Mouse (Mus musculus): ENCODE data around the gene Srcin1.

The Srcin1 gene

DNA sequence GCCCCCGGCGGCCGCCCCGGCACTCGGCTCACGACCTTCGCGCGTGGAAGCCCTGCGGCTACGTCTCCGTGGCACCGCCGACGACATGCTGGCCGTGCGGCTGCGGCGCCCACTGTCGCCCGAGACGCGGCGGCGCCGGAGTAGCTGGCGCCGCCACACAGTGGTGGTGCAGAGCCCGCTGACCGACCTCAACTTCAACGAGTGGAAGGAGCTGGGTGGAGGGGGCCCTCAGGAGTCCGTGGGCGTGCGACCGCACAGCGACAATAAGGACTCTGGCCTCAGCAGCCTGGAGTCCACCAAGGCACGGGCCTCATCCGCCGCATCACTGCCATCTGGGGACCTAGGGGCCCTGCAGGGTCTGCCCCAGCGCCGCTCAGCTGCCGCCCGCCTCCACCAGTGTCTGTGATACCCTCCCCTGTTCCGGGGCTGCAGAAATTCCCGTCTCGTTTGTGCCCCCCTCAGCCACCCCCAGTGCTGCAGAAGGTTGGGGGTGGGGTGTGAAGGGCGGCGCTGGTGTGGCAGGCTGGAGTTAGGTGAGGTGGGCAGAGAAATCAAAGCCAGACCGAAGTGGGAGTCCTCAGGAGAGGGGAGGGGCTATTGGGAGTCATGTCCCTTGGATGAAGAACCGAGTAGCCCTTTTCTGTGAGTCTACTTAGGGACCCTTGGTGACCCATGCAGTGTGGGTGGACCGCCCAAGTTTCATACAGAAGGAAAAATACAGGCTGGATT, 75.1 kb downstream of the Srcin1 start:
- DNase-seq, result no peak

DNA sequence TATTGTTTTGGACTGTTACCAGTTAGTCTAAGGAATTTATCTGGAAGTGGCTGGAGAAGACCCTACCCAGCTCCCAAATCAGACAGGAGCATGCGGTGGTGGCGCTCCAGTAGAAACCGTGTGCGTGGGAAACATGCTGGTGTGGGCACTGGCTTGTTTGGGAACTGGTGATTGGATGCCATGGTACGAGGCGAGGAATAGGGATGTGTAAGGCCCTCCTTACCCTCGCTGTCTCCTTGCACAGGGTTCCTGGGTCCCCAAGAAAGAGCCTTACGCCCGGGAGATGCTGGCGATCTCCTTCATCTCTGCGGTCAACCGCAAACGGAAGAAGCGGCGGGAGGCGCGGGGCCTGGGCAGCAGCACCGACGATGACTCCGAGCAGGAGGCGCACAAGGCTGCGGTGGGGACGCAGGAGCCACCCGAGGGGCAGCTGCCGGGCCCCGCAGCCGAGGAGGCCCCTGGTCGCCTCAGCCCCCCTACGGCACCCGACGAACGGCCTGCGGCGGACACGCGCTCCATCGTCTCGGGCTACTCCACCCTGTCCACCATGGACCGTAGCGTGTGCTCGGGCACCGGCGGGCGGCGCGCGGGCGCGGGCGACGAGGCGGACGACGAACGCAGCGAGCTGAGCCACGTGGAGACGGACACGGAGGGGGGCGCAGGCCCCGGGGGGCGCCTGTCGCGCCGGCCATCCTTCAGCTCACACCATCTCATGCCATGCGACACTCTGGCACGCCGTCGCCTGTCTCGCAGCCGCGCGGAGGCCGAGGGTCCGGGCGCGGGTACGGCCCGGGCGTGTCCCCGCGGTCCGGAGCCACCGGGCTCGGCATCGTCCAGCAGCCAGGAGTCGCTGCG, 75.9 kb downstream of the Srcin1 start, which contains the start of gene 4933428G20Rik:
Gene 4933428G20Rik, minus strand, starts transcription at position 476 of the 855 bp plus-strand sequence.
- DNase-seq, result no peak

DNA sequence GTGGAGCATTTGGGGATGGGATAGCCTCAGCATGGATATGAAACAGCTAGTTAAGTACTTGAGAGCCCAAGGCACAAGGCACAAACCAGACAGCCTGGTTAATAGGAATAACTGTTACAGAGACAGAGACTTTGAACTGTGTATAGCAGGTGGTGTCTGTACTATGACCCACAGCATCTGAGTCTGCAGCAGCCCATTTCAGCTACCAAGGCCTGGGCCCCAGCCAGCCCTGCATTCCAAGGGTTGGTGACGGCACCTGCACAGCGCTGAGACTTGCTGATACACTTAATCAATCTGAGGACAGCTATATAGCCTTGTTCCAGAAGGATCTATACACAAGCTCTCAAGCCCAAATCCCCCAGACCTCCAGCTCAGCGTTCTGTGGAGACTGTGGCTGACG, 78.4 kb downstream of the Srcin1 start:
- no peak for DNase-seq

DNA sequence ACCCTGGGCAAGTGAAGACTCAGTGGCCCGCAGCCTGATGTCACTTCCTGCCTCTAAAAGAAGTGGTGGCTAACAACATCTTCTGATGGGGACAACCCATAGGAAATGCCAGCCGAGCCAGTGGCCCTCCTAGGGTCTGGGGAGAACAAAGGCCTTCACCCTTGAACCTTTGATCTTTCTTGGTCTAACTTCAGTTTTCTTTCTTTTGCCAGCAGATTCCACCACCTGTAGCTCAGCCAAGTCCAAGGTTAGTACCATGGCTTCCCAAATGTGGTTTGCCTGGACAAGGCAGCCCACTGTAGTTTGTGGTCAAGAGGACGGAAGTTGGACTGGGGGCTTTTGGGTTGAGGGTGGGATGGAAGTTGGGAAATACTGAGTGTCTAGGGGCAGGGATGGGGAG, 83.2 kb downstream of the Srcin1 start:
- DNase-seq, result no peak

DNA sequence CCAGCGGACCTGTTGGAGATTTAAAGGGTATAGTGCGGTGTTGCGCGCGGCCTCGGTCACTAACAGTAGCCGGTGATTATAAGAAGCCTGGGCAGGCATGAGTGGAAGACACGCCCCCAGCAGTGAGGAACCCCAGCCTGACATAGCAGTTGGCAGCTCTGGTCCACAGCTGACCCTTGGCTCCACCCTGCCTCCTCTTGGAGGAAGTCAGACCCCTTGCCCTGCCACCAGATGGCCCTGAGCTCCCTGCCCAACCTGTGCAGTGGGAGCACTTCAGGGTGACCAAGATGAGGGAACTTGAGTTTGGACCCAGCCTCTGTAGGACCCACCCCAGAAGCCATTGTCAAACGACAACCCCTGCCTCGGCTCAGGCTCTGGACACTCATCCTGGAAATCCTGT, 84.3 kb downstream of the Srcin1 start:
- no peak for DNase-seq

DNA sequence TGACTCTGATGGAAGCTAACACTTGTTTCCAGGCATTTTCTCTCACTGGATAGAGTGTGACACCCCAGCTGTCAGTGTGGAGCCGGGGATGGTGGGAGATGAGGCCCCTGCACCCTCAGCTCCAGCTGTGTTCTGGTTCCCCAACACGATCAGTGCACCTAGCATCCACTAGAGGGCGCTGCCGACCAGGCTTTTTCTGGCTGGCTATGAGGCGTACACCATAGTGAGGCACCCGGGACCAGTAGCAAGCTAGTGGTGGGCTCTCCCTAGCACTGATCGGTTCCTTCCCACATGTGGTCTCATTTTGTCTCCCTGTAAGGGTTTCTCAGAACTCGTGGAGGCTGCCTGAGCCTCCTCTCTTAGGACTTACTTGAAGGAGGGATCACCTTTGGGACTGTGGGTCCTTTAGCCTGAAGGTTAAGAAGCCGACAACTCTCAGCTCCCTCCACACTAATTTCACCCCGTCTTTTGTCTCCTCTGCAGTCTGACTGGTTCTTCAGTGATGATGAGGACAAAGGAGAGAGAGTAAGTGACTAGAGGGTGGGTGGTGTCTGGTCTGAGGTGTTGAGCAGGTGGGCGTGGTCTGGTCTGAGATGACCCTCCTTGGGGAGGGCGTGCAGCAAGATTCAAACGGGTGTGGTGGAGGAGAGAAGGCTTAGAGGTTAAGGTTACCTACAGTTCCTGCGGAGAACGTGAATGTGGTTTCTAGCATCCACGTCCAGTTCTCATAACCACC, 86.2 kb downstream of the Srcin1 start:
- DNase-seq, result peak; percentile 79 to 82

DNA sequence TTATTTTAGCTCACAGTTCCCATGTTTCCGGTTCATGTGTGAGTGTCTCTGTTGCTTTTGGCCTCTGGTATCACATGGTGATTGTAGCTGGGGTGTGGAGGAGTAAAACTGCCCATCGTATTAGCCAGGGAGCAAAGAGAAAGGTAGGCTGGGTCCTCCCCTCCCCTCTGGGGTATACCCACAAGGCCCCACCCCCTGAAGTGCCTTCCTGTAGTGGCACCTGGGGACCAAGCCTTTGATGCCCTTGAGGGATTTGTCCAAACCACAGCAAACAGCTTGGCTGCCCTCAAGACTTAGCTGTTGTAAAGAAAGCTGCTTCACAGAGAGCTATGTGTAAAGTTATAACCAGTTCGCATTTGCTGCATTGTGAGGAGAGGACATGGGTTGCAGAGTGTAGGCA, 88.3 kb downstream of the Srcin1 start:
- DNase-seq, result peak in 1 of 2 experiments; percentile 40

DNA sequence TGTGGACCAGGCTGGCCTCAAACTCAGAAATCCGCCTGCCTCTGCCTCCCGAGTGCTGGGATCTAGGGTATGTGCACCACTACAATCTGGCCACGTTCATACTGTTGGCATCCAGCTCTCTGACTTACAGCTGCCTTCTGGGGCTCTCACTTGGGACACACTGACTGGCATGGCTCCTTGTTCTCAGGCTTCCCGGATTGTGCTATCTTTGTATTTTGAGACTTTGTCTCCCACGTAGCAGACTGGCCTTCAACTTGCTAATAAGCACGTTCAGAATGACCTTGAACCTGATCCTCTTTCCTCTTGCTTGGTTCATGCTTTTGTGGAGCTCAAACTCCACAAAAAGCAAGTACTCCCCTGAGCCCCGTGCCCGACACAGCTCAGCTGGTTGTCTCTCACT, 90.3 kb downstream of the Srcin1 start:
- DNase-seq, result no peak

DNA sequence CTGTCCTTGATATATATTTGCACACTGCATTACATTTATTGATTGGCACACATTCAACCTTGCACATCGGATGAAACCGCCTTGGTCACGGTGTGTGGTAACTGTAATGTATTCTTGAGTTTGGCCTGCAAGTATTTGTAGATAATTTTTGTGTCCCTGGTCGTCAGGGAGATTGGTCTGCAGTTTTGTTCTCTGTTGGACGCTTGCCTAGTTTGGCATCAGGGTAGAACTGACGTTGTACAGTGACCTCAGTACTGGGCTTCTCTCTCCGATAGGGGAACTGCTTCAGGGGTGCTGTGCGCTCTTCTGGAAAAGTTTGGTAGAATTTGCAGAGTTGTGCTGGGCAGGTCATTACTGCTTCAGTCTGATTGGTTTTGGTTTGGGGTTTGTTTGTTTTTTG, 96.2 kb downstream of the Srcin1 start:
- no peak for DNase-seq

DNA sequence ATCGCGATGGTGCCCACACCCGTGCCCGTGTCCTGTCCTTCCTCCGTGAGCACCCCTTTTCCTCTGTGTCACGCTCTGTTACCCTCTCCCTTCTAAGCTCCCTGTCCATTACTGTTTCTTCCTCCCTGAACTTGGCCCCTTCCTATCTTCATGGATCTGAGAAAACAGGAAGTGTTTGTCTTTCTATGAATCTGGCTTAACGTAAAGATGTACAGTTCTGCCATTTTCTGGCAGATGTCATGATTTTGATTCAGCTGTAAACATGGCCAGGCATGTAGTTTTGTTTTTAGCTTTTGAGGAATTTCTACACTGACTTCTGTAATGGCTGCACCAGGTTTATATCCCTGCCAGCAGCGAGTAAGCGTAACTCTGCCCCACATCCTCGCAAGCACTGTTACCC, 96.9 kb downstream of the Srcin1 start:
- no peak for DNase-seq

DNA sequence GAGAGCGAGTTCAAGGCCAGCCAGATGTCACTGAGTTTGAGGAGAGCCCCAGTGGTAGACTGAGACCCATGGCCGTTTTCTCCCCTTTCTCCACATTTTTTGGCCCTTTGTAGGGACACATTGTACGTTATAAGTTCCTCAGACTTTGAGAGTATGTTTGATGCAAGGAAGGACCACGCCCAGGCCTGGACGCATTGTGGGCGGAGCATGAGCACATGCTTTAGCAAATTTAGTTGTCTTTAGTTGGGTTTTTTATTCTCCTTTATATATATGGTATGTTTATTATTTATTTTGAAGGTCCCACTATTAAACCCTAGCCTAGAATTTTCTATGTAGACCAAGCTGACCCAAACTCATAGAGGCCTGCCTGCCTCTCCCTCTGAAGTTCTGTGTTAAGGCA, 97.6 kb downstream of the Srcin1 start:
- no peak for DNase-seq

DNA sequence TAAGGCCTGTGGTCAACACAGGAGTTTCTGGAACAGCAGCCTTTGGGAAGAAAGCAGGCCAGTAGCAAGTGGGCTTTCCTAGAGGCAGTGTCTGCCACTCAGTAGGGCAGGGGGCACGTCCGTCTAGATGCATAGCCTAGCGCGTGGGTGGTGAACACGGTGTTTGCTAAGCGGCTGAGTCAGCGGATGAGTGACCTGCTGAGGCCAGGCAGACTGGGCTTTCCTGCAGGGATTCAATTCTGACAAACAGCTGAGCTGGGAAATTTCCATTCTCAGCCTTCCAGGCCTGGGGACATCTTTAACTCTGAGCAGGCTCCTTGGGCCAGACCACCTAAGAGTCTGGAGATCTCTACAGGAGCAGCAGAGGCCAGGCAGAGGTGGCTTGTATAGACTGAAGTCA, 98.6 kb downstream of the Srcin1 start:
- DNase-seq, result no peak

DNA sequence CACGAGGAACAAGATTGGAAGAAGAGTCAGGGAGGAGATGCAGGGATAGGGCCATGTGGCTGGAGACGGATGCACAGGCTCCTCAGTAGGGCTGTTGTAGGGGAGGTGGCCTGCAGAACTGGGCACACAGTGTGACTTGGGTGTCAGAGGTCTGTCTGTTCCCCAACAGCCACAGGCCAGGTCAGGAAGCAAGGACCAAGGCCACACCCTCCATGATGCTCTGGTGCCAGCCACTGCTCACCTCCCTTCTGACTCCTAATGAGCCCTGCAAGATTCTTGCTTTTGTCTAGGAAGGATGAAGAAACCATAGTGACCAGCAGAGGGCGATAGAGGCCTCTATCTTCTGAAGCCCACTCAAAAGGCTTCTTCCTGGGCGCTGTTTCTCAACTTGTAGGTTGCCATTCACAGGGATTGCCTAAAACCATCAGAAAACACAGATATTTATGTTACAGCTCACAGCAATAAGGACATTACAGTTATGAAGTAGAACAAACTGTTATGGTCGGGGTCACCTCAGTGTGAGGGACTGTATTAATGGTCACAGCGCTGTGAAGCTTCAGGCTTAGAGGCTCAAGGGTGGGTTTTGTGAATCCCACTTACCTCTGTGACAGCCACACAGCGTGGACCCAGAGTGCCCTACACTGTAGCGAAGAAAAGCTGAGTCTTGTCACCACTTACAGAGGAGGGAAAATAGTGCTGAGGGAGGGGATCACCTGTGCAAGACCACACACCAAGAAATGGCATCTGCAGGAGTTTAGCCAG, 99.5 kb downstream of the Srcin1 start:
- peak; percentile 40 to 52 for DNase-seq

DNA sequence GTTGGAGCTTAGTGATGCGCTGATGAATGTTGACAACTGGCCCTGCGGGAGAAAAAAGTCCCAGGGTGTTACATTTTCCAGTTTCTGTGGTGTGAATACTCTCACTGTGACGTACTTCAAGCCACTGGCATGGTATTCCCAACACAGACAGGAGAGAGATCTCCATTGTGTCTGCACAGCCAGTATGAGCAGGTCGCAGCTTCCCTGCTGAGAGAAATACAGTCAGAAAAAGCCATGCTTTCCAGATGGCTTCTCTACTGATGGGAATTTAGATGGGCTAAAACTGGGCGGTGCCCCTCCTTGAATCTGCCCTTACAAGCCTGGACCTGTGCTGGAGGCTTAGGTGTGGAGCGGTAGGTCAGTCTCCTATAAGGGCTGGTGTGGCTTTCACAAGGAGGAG, 104.7 kb downstream of the Srcin1 start:
- DNase-seq, result no peak

DNA sequence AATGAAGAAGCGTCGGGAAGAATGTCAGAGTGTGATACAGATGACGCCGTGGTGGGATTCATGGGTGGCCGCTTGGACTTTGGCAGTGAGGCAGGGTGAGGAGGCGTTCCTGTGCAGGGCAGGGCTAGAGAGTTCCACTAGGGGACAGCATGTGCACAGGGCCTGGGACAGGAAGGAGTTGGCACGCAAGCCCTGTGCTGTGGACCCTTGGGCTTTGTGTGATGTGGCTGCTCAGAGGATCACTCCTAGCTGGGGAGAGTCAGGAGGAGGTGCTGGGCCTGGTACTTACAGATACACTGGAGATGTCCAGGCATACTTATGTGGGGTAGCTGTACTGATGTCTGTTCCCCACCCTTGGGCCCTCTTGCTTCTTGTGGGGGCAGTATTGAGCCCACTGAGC, 106.2 kb downstream of the Srcin1 start:
- no peak for DNase-seq

DNA sequence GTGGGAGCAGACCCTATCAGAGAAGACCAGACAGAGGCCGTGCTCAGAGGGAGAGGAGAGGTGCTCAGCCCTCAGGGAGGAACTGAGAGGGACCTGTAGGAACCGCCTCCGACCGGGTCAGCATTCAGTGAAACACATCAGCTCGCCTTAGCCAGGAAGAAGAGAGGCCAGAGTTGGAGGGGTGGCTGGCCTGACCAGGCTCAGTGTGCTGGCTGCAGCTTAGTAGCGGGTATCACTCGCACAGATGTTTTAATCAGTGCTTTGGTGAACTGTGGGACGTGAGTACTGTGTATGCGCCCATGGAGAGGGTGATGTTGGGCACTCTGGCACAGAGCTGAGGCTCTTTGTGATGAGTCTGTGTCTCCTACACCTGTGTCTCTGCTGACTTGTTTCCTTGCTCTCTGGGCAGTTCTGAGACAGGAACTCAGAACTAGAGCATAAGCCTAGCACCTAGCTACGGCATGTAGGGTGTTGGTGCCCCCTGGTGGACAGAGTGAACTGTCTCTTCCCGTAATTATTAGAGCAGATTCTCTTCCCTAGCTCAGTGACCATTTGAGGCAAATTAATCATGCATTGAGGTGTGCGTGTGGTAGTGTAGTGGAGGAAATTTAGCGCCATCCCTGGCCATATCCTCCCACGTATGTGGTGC, 107.2 kb downstream of the Srcin1 start:
- peak; percentile 76 to 78 for DNase-seq

DNA sequence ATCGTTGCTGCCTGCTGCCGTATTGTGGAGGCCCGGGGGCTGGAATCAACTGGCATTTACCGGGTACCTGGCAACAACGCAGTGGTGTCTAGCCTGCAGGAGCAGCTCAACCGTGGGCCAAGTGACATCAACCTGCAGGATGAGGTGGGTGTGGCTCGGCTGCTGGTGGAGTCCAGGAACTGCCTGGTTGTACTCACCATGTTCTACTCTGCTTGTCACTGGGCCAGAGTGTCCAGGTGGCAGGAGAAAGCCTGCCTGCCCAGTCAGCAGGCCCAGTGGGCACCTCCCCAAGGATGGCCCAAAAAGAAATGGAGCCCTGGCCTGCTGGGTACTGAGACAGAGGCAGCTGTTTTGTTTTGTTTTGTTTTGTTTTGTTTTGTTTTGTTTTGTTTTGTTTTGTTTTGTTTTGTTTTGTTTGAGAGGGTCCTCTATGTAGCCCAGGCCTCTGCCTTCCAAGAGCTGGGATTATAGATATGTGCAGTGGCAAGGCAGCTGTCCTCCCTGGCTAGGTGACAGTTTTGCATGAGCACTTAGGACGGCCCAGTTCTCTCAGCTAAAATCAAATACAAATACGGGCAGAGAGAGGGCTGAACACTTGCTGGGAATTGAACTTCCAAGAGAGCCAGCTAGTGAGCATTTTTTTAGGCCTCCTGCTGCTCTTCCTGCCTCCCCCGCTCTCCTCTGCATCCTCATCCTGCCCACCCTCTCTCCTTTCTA, 109.4 kb downstream of the Srcin1 start:
- DNase-seq, result no peak

DNA sequence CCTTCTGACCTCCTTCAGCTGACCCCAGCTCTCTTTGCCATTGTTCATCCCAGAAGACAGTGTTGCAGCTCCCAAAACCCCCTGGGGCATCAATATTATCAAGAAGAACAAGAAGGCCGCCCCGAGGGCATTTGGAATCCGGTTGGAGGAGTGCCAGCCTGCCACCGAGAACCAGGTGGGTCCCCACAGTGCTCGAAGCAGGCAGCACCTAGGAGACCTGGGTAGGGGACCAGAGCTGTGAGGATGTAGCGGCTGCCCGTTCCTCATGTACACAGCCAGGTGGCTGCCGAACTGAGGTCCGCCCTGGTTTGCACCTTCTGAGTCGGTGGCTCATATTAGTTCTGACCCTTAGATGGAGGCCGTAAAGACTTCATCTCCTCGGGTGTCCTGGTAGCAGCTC, 110.0 kb downstream of the Srcin1 start:
- DNase-seq, result no peak

DNA sequence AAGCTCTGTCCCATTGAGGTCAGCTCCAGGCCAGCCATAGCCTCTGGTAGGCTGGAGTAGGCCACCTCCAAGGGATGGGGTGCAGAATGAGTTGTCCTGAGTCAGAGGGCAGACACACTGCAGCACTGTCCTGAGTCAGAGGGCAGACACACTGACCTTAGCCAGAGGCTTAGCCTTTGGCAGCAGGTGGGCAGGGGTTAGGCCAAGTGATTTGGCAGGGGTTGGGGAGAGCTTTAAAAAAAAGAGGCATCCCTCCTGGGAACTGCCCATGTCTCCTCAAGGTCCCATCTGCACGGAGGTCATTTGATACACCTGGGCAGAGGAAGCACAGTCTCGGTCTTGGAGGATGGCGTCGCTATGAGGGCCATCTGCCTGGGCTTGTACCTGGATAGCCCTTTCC, 112.0 kb downstream of the Srcin1 start:
- DNase-seq, result no peak

DNA sequence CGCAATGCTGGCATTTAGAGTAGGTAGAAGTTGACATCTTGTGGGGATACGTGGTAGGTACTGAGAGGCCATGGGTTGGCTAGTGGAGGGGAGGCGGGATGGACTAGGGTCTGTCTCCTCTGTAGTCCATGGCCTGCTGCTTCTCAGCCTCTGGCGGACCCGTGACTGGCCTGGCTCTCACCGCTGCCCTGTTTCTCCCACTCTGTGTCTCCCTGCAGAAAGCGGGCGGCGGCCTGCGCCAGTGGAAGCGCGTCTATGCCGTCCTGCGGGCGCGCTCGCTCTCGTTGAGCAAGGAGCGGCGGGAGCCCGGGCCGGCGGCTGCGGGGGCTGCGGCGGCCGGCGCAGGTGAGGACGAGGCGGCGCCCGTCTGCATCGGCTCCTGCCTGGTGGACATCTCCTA, 112.8 kb downstream of the Srcin1 start:
- no peak for DNase-seq

DNA sequence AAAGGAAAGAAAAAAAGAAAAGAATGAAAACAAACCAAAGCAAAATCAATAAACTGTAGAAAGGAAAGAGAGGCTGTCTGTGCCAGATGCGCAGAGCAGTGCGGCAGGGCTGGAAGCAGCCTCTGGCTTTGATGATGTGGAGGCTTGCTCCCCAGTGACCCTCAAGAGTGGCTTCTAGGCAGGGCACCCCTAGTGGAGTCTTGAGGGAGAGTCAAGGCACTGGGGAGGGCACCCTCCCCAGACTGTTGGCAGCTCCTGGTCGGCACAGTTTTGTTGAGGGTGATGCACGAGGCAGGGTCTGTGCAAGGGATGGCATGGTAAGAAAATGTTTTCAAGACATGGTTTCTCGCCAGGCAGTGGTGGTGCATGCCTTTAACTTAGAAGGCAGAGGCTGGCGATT, 113.4 kb downstream of the Srcin1 start:
- no peak for DNase-seq

Data from thymus, postnatal 36 days (tissue).